Mouse (Mus musculus) liver, postnatal 0 days (tissue): ENCODE results near the gene Rsph3a.

Source experiments
- CTCF ChIP-seq: sonication (generic); IDR thresholded peaks from 2 replicates; pipeline ENCODE4 v1.5.1; 2016; ENCODE audit warnings: antibody characterized with exemption, low read depth
- EP300 ChIP-seq: IDR thresholded peaks from 2 replicates; pipeline ENCODE4 v1.6.1; 2016; ENCODE audit warnings: antibody characterized with exemption, low read depth, mild to moderate bottlenecking

- TF ChIP-seq CTCF = no peak
- no peak for TF ChIP-seq EP300
Measured at GRCm38 (mm10) chr17:7928662-7929061, 16.8 kb upstream of the Rsph3a start.
